Mouse (Mus musculus) heart, embryonic 12.5 days (tissue): Measurements from ENCODE around the gene Vps45. TPM values are rescaled to one million over a fixed set of nuclear protein-coding genes. Genes with fewer than 3 reads are reported as not detected.

Source experiments
- ATAC-seq: fragments of 200-750 bp; cut with Nextera tagmentation; 2 replicates; pipeline ENCODE4 v1.8.0; 2017; ENCODE audit warnings: moderate TSS enrichment, moderate library complexity; ENCODE audit not compliant: insufficient number of reproducible peaks, low FRiP score
- H3K27ac ChIP-seq: fragments of 300-500 bp; sonication (generic); 2 replicates; pipeline ENCODE4 v1.5.1; 2016; ENCODE audit warnings: mild to moderate bottlenecking, moderate library complexity; ENCODE audit not compliant: poor library complexity, severe bottlenecking
- H3K27me3 ChIP-seq: fragments of 300-500 bp; sonication (generic); replicated peaks from 2 replicates; pipeline ENCODE4 v1.6.1; 2016; ENCODE audit warnings: mild to moderate bottlenecking, moderate library complexity
- H3K36me3 ChIP-seq: fragments of 300-500 bp; sonication (generic); 2 replicates; pipeline ENCODE4 v1.6.1; 2016; ENCODE audit warnings: mild to moderate bottlenecking, moderate library complexity
- H3K4me1 ChIP-seq: fragments of 300-500 bp; sonication (generic); replicated peaks from 2 replicates; pipeline ENCODE4 v1.6.1; 2016; ENCODE audit warnings: mild to moderate bottlenecking
- H3K4me2 ChIP-seq: fragments of 300-500 bp; sonication (generic); 2 replicates; pipeline ENCODE4 v1.6.1; 2016; ENCODE audit warnings: mild to moderate bottlenecking, moderate library complexity
- H3K4me3 ChIP-seq: fragments of 300-500 bp; sonication (generic); 2 replicates; pipeline ENCODE4 v1.5.1; 2016; ENCODE audit warnings: mild to moderate bottlenecking
- H3K9ac ChIP-seq: fragments of 300-500 bp; sonication (generic); 2 replicates; pipeline ENCODE4 v1.6.1; 2016; ENCODE audit warnings: mild to moderate bottlenecking, moderate library complexity
- H3K9me3 ChIP-seq: fragments of 300-500 bp; sonication (generic); replicated peaks from 2 replicates; pipeline ENCODE4 v1.6.1; 2016; ENCODE audit warnings: mild to moderate bottlenecking, moderate library complexity
- WGBS: fragments of 180-500 bp; shearing (Covaris S2); methylation state at CpG from one replicate; pipeline ENCODE4 v1.1.7; 2016; 5-methylcytosine and 5-hydroxymethylcytosine counted together
- polyA plus RNA-seq: library from polyadenylated mRNA; unstranded; fragments of >200 nt; fragmentation: Nextera tagmentation; extraction: Ambion mirVana; gene quantifications from 2 replicates; pipeline ENCODE4 v1.2.1, GENCODE M21; 2016

Vps45 gene
- polyA plus RNA-seq, 1 experiment from 2014 or later = 32.8 TPM

GRCm38 (mm10) chr3:96078066-96078465, 19.8 kb upstream of the Vps45 start:
- H3K36me3 ChIP-seq = no peaks in the 10 kb centered on the region
- peaks cover 4% of the 10 kb centered on the region; the same call in 1 of the 2 replicates for H3K4me1 ChIP-seq
- H3K27ac ChIP-seq = no peak overlapping the region
- ATAC-seq = 0 out of 2 replicates have a peak, but pooled peaks have one; percentile 18
- H3K27me3 ChIP-seq = no peaks in the 10 kb centered on the region
- no peaks in the 10 kb centered on the region for H3K9me3 ChIP-seq
- no peak overlapping the region for H3K4me2 ChIP-seq
- no peak overlapping the region for H3K9ac ChIP-seq
- 63% methylated on average over 6 of the region's 6 CpGs for WGBS
- H3K4me3 ChIP-seq = no peak overlapping the region

- no peak overlapping the region for H3K27ac ChIP-seq
- no peaks in the 10 kb centered on the region for H3K9me3 ChIP-seq
Observed at GRCm38 (mm10) chr3:96072921-96073486, 14.7 kb upstream of the Vps45 start.

GRCm38 (mm10) chr3:96070241-96070640, 12.0 kb upstream of the Vps45 start:
- Histone ChIP-seq H3K4me2 (no peak overlapping the region), H3K9me3 (no peaks in the 10 kb centered on the region), H3K4me1 (peaks cover 8% of the 10 kb centered on the region; the same call in 1 of the 2 replicates), H3K27ac (no peak overlapping the region), H3K4me3 (no peak overlapping the region), H3K27me3 (no peaks in the 10 kb centered on the region), H3K9ac (no peak overlapping the region), H3K36me3 (no peaks in the 10 kb centered on the region)
- WGBS = 71% methylated on average over 4 of the region's 4 CpGs
- no peak for ATAC-seq

More at GRCm38 (mm10) chr3:96072921-96073486, 14.7 kb upstream of the Vps45 start:
- WGBS = 53% methylated on average over 12 of the region's 12 CpGs
- no peak overlapping the region for H3K9ac ChIP-seq
- no peak for ATAC-seq
- no peaks in the 10 kb centered on the region for H3K27me3 ChIP-seq
- H3K4me3 ChIP-seq = no peak overlapping the region
- H3K4me1 ChIP-seq = peaks cover 4% of the 10 kb centered on the region; the same call in 1 of the 2 replicates
- no peaks in the 10 kb centered on the region for H3K36me3 ChIP-seq
- H3K4me2 ChIP-seq = no peak overlapping the region; the same call in 1 of the 2 replicates

GRCm38 (mm10) chr3:96069542-96069941, 11.3 kb upstream of the Vps45 start:
- H3K9ac ChIP-seq = no peak overlapping the region
- WGBS = 70% methylated on average over 1 of the region's 1 CpGs
- H3K9me3 ChIP-seq = no peaks in the 10 kb centered on the region
- H3K27ac ChIP-seq = no peak overlapping the region
- H3K27me3 ChIP-seq = no peaks in the 10 kb centered on the region
- H3K36me3 ChIP-seq = no peaks in the 10 kb centered on the region
- no peak for ATAC-seq
- H3K4me3 ChIP-seq = no peak overlapping the region
- peaks cover 8% of the 10 kb centered on the region; the same call in 1 of the 2 replicates for H3K4me1 ChIP-seq
- no peak overlapping the region for H3K4me2 ChIP-seq

- no peaks in the 10 kb centered on the region for H3K36me3 ChIP-seq
- no peaks in the 10 kb centered on the region for H3K27me3 ChIP-seq
- H3K27ac ChIP-seq = no peak overlapping the region
- peaks cover 8% of the 10 kb centered on the region; the same call in 1 of the 2 replicates for H3K4me1 ChIP-seq
- no peak overlapping the region for H3K4me2 ChIP-seq
- no peak overlapping the region for H3K4me3 ChIP-seq
- no peak for ATAC-seq
- no peak overlapping the region for H3K9ac ChIP-seq
- WGBS = 85% methylated on average over 6 of the region's 6 CpGs
- no peaks in the 10 kb centered on the region for H3K9me3 ChIP-seq
Observed at GRCm38 (mm10) chr3:96069046-96069445, 10.8 kb upstream of the Vps45 start.

GRCm38 (mm10) chr3:96066741-96067140, 8.5 kb upstream of the Vps45 start:
- Histone ChIP-seq H3K36me3 (no peaks in the 10 kb centered on the region), H3K4me3 (no peak overlapping the region), H3K9me3 (no peaks in the 10 kb centered on the region), H3K27me3 (no peaks in the 10 kb centered on the region), H3K9ac (no peak overlapping the region), H3K27ac (no peak overlapping the region), H3K4me1 (0 out of 2 replicates have a peak, but pooled peaks cover 3% of the 10 kb centered on the region), H3K4me2 (no peak overlapping the region)
- ATAC-seq = no peak
- WGBS = 89% methylated on average over 5 of the region's 5 CpGs

- H3K9ac ChIP-seq = no peak overlapping the region
- 30% methylated on average over 20 of the region's 20 CpGs for WGBS
- 0 out of 2 replicates have a peak, but pooled peaks have one; percentile 11 for ATAC-seq
- no peaks in the 10 kb centered on the region for H3K27me3 ChIP-seq
- 0 out of 2 replicates have a peak, but pooled peaks cover 3% of the 10 kb centered on the region for H3K4me1 ChIP-seq
- peak overlapping the region; percentile 19; the same call in 1 of the 2 replicates for H3K4me3 ChIP-seq
- H3K9me3 ChIP-seq = no peaks in the 10 kb centered on the region
- no peak overlapping the region for H3K27ac ChIP-seq
- H3K36me3 ChIP-seq = no peaks in the 10 kb centered on the region
- peak overlapping the region; percentile 60 for H3K4me2 ChIP-seq
Observed at GRCm38 (mm10) chr3:96065754-96066375, 7.6 kb upstream of the Vps45 start.

- no peaks in the 10 kb centered on the region for H3K9me3 ChIP-seq
- H3K4me1 ChIP-seq = 0 out of 2 replicates have a peak, but pooled peaks cover 3% of the 10 kb centered on the region
- H3K27me3 ChIP-seq = no peaks in the 10 kb centered on the region
- no peak overlapping the region for H3K27ac ChIP-seq
- no peak overlapping the region for H3K4me3 ChIP-seq
- WGBS = 42% methylated on average over 4 of the region's 4 CpGs
- no peak overlapping the region for H3K4me2 ChIP-seq
- H3K36me3 ChIP-seq = no peaks in the 10 kb centered on the region
- ATAC-seq = no peak
- no peak overlapping the region for H3K9ac ChIP-seq
Observed at GRCm38 (mm10) chr3:96065147-96065546, 6.9 kb upstream of the Vps45 start.

GRCm38 (mm10) chr3:96064217-96064616, 6.0 kb upstream of the Vps45 start:
- Histone ChIP-seq H3K4me3 (no peak overlapping the region), H3K27me3 (no peaks in the 10 kb centered on the region), H3K27ac (no peak overlapping the region), H3K36me3 (no peaks in the 10 kb centered on the region), H3K4me1 (0 out of 2 replicates have a peak, but pooled peaks cover 3% of the 10 kb centered on the region), H3K9me3 (no peaks in the 10 kb centered on the region), H3K4me2 (no peak overlapping the region), H3K9ac (no peak overlapping the region)
- WGBS = 79% methylated on average over 3 of the region's 3 CpGs
- ATAC-seq = no peak

GRCm38 (mm10) chr3:96063299-96063698, 5.0 kb upstream of the Vps45 start:
- 67% methylated on average over 2 of the region's 2 CpGs for WGBS
- no peak overlapping the region for H3K4me2 ChIP-seq

GRCm38 (mm10) chr3:96060146-96060545, 1.9 kb upstream of the Vps45 start:
- Histone ChIP-seq H3K36me3 (peaks cover 6% of the 10 kb centered on the region; the same call in 1 of the 2 replicates), H3K4me3 (no peak overlapping the region), H3K27ac (no peak overlapping the region), H3K9ac (no peak overlapping the region), H3K9me3 (no peaks in the 10 kb centered on the region), H3K27me3 (no peaks in the 10 kb centered on the region), H3K4me2 (no peak overlapping the region), H3K4me1 (peaks cover 9% of the 10 kb centered on the region)
- 67% methylated on average over 1 of the region's 1 CpGs for WGBS
- no peak for ATAC-seq

More at GRCm38 (mm10) chr3:96063299-96063698, 5.0 kb upstream of the Vps45 start:
- Histone ChIP-seq H3K4me1 (peaks cover 6% of the 10 kb centered on the region), H3K9me3 (no peaks in the 10 kb centered on the region), H3K4me3 (no peak overlapping the region), H3K36me3 (no peaks in the 10 kb centered on the region), H3K27ac (no peak overlapping the region), H3K9ac (no peak overlapping the region), H3K27me3 (no peaks in the 10 kb centered on the region)
- ATAC-seq = no peak
